In genomic region chr17:51321025-51321424, GRCm38 (mm10) we compare ENCODE assay signal across 13 mouse cellular contexts.
DNase-seq lines count a peak whose midpoint lies in the region; ATAC-seq lines count a peak whose summit lies in the region.
"Had no signal": no experiment of that assay in that cellular context is flagged by ENCODE, and none has a peak within 500 bp of the region (broad histone marks: within the 10 kb centered on the region; RNA-seq: fewer than 3 reads in every experiment).

No protein-coding gene starts in this region.

- H3K27me3 ChIP-seq in heart, embryonic 11.5 days (ENCODE audit: control insufficient read depth, insufficient read depth, low read length): no peaks in the 10 kb centered on the region
- no peaks in the 10 kb centered on the region for H3K27me3 ChIP-seq in forebrain, embryonic 16.5 days (replicated peaks; ENCODE audit: control insufficient read depth, insufficient read depth, low read length)
- H3K27me3 ChIP-seq in midbrain, embryonic 16.5 days (ENCODE audit: control insufficient read depth, insufficient read depth, low read depth, low read length): no peaks in the 10 kb centered on the region
- H3K27me3 ChIP-seq: heart, embryonic 12.5 days had no signal

- H3K36me3 ChIP-seq in heart, embryonic 11.5 days (ENCODE audit: control insufficient read depth, insufficient read depth, low read length): no peaks in the 10 kb centered on the region
- H3K36me3 ChIP-seq in forebrain, embryonic 16.5 days (ENCODE audit: control insufficient read depth, insufficient read depth): no peaks in the 10 kb centered on the region
- H3K36me3 ChIP-seq in midbrain, embryonic 16.5 days (ENCODE audit: control insufficient read depth, insufficient read depth, low read length): no peaks in the 10 kb centered on the region
- H3K36me3 ChIP-seq: heart, embryonic 12.5 days had no signal

- H3K4me3 ChIP-seq in heart, embryonic 11.5 days (ENCODE audit: low read depth, low read length): no peak overlapping the region
- H3K4me3 ChIP-seq in forebrain, embryonic 16.5 days (replicated peaks; ENCODE audit: low read length): no peak overlapping the region
- no peak overlapping the region for H3K4me3 ChIP-seq in midbrain, embryonic 16.5 days (ENCODE audit: low read depth, low read length)
- H3K4me3 ChIP-seq: heart, embryonic 12.5 days had no signal

- 81% methylated on average over 5 of the region's 5 CpGs for WGBS in heart, embryonic 11.5 days (ENCODE audit: insufficient replicate concordance)
- 52% methylated on average over 5 of the region's 5 CpGs for WGBS in forebrain, embryonic 16.5 days
- WGBS in midbrain, embryonic 16.5 days: 55% methylated on average over 5 of the region's 5 CpGs

- H3K4me2 ChIP-seq in heart, embryonic 11.5 days: no peak overlapping the region
- no peak overlapping the region for H3K4me2 ChIP-seq in forebrain, embryonic 16.5 days (ENCODE audit: low read length)
- H3K4me2 ChIP-seq in midbrain, embryonic 16.5 days (ENCODE audit: low read length): no peak overlapping the region
- H3K4me2 ChIP-seq: heart, embryonic 12.5 days had no signal

- intact Hi-C loops in heart, postnatal 25 days (cut with DNase I): no loop called here

- 0 out of 2 replicates have a peak, but pooled peaks have one; percentile 22 for ATAC-seq in heart, embryonic 11.5 days (replicated peaks; ENCODE audit: insufficient number of reproducible peaks, low FRiP score, low TSS enrichment)
- ATAC-seq in forebrain, embryonic 16.5 days: peak; percentile 45
- ATAC-seq in midbrain, embryonic 16.5 days: 0 out of 2 replicates have a peak, but pooled peaks have one; percentile 28
- ATAC-seq: Patski had no signal

- H3K9me3 ChIP-seq in heart, embryonic 11.5 days (replicated peaks; ENCODE audit: control insufficient read depth, low read length): no peaks in the 10 kb centered on the region
- no peaks in the 10 kb centered on the region for H3K9me3 ChIP-seq in forebrain, embryonic 16.5 days (ENCODE audit: control insufficient read depth, low read length)
- no peaks in the 10 kb centered on the region for H3K9me3 ChIP-seq in midbrain, embryonic 16.5 days (replicated peaks; ENCODE audit: control insufficient read depth, low read length, poor library complexity, severe bottlenecking)
- H3K9me3 ChIP-seq: heart, embryonic 12.5 days had no signal

- DNase-seq in heart, postnatal 25 days (ENCODE audit: low spot score): no peak
- DNase-seq in cerebellum, adult 11-12 months: peak; percentile 19
- DNase-seq in thymus, postnatal 36 days: no peak
- DNase-seq in lung, adult 18-20 months: no peak
- no peak for DNase-seq in thymus, adult 18-20 months
- DNase-seq: B cell, adult 2 months; kidney, adult 8-10 months had no signal

- H3K4me1 ChIP-seq in heart, embryonic 11.5 days (ENCODE audit: control insufficient read depth, insufficient read depth, low read length): no peaks in the 10 kb centered on the region
- H3K4me1 ChIP-seq in forebrain, embryonic 16.5 days (replicated peaks; ENCODE audit: control insufficient read depth, insufficient read depth, low read length): peaks cover 11% of the 10 kb centered on the region; the same call in 1 of the 2 replicates
- H3K4me1 ChIP-seq in midbrain, embryonic 16.5 days (ENCODE audit: control insufficient read depth, insufficient read depth, low read length): no peaks in the 10 kb centered on the region
- H3K4me1 ChIP-seq: heart, embryonic 12.5 days had no signal

- H3K9ac ChIP-seq in heart, embryonic 11.5 days (ENCODE audit: low read depth, low read length): no peak overlapping the region
- H3K9ac ChIP-seq in forebrain, embryonic 16.5 days (replicated peaks; ENCODE audit: low read depth, low read length): no peak overlapping the region
- H3K9ac ChIP-seq in midbrain, embryonic 16.5 days (ENCODE audit: low read depth, low read length): no peak overlapping the region
- H3K9ac ChIP-seq: heart, embryonic 12.5 days had no signal

- H3K27ac ChIP-seq in heart, embryonic 11.5 days (ENCODE audit: low read depth, low read length): no peak overlapping the region
- no peak overlapping the region for H3K27ac ChIP-seq in forebrain, embryonic 16.5 days (ENCODE audit: low read length)
- H3K27ac ChIP-seq in midbrain, embryonic 16.5 days (ENCODE audit: low read length): no peak overlapping the region
- H3K27ac ChIP-seq: macrophage had no signal
